Mouse (Mus musculus) olfactory bulb, adult 2 months (tissue): ENCODE results near the gene Prkcb.

Source experiments
- CTCF ChIP-seq: fragments of 200-500 bp; IDR thresholded peaks from 2 replicates; pipeline ENCODE4 v1.5.1; 2012; ENCODE audit warnings: low read depth, mild to moderate bottlenecking, low read length, moderate library complexity; ENCODE audit not compliant: insufficient read depth
- POLR2A ChIP-seq: fragments of 200-500 bp; IDR thresholded peaks from 2 replicates; pipeline ENCODE4 v1.6.1; 2012; ENCODE audit warnings: mild to moderate bottlenecking, low read depth, low read length, moderate library complexity; ENCODE audit not compliant: insufficient read depth

DNA sequence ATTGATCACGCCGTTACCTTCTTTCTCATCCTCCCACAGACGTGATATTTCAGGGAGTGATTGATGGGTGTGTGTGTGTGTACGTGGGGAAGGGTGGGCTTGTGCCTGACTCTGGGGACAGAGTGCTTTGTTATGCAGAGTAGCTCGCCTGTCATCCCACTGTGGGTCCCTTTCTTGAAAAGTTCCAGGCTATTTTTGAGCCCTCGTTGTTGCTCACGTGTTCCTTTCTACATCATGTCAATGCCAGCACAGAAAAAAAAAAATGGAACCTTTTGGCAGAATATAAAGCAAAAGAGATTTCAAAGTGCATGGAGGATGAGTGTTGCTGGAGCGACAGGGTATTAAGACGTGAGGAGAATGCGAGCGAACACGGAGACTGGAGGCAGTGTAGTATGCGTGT is 118.1 kb downstream of the Prkcb start:
- TF ChIP-seq POLR2A, result no peak
- no peak for TF ChIP-seq CTCF
